Mouse (Mus musculus) MEL (cell line): Measurements from ENCODE around the gene Sis. TPM values are rescaled to one million over a fixed set of nuclear protein-coding genes. Genes with fewer than 3 reads are reported as not detected.

Experiments used
- DNase-seq: peaks from one replicate; pipeline ENCODE4 v3.0.0; 2011; ENCODE audit warnings: low read depth, low spot score
- H3K27ac ChIP-seq: 2 replicates; pipeline ENCODE4 v1.5.1; 2012; ENCODE audit warnings: low read depth, mild to moderate bottlenecking, control low read depth, low read length, moderate library complexity; ENCODE audit not compliant: control insufficient read depth
- H3K27me3 ChIP-seq, 2 experiments: fragments of 150-350 bp in 1 of 2; sonication (generic) in 1 of 2; 2 replicates each; pipeline ENCODE4 v1.6.1; 2012; ENCODE audit warnings: low read length in 2 of 2, mild to moderate bottlenecking in 2 of 2, improper control_type of control experiment in 1 of 2, moderate library complexity in 1 of 2; ENCODE audit not compliant: insufficient read depth in 2 of 2, control insufficient read depth in 1 of 2
- H3K36me3 ChIP-seq, 2 experiments: 2 replicates each; pipeline ENCODE4 v1.6.1; 2012 to 2014; ENCODE audit warnings: low read length in 2 of 2, improper control_type of control experiment in 1 of 2, inconsistent platforms in 1 of 2, mild to moderate bottlenecking in 1 of 2; ENCODE audit not compliant: insufficient read depth in 2 of 2, control insufficient read depth in 1 of 2
- H3K4me1 ChIP-seq, 2 experiments: fragments of 150-350 bp in 1 of 2; sonication (generic) in 1 of 2; 2 replicates each; pipeline ENCODE4 v1.6.1; 2012; ENCODE audit warnings: low read length in 2 of 2, improper control_type of control experiment in 1 of 2, mild to moderate bottlenecking in 1 of 2; ENCODE audit not compliant: insufficient read depth in 2 of 2, control insufficient read depth in 1 of 2
- H3K4me3 ChIP-seq, 2 experiments: fragments of 150-350 bp in 1 of 2; sonication (generic) in 1 of 2; 2 replicates each; pipeline ENCODE4 v1.5.1; 2012; ENCODE audit warnings: low read depth in 2 of 2, low read length in 2 of 2, mild to moderate bottlenecking in 2 of 2, moderate library complexity in 2 of 2, control low read depth in 1 of 2, improper control_type of control experiment in 1 of 2; ENCODE audit not compliant: control insufficient read depth in 1 of 2, insufficient read depth in 1 of 2
- H3K79me2 ChIP-seq: 2 replicates; pipeline ENCODE4 v1.6.1; 2012; ENCODE audit warnings: mild to moderate bottlenecking, low read length, moderate library complexity; ENCODE audit not compliant: control insufficient read depth, poor library complexity, insufficient read depth
- H3K9ac ChIP-seq: 2 replicates; pipeline ENCODE4 v1.6.1; 2012; ENCODE audit warnings: low read depth, mild to moderate bottlenecking, control low read depth, low read length, moderate library complexity; ENCODE audit not compliant: control insufficient read depth, poor library complexity, severe bottlenecking
- H3K9me3 ChIP-seq: fragments of 150-350 bp; sonication (generic); replicated peaks from 2 replicates; pipeline ENCODE4 v1.6.1; 2012; ENCODE audit warnings: mild to moderate bottlenecking, low read length, improper control_type of control experiment, moderate library complexity; ENCODE audit not compliant: insufficient read depth
- CHD1 ChIP-seq: IDR thresholded peaks from 2 replicates; pipeline ENCODE4 v1.6.1; 2012; ENCODE audit warnings: low read depth, mild to moderate bottlenecking, inconsistent platforms, low read length, improper control_type of control experiment
- CHD2 ChIP-seq: IDR thresholded peaks from 2 replicates; pipeline ENCODE4 v1.6.1; 2011; ENCODE audit warnings: low read length, improper control_type of control experiment
- CTCF ChIP-seq, 3 experiments: IDR thresholded peaks in 2 of 3; conservative IDR thresholded peaks in 1 of 3; 2 replicates each; pipeline ENCODE4 v1.5.1; 2011 to 2012; ENCODE audit warnings: low read length in 3 of 3, low read depth in 2 of 3, mild to moderate bottlenecking in 2 of 3, improper control_type of control experiment in 1 of 3, inconsistent platforms in 1 of 3, mixed read lengths in 1 of 3, moderate library complexity in 1 of 3; ENCODE audit not compliant: control insufficient read depth in 1 of 3, insufficient read depth in 1 of 3, poor library complexity in 1 of 3, severe bottlenecking in 1 of 3
- EP300 ChIP-seq, 2 experiments: IDR thresholded peaks; 2 replicates each; pipeline ENCODE4 v1.6.1; 2011; ENCODE audit warnings: improper control_type of control experiment in 2 of 2, low read length in 2 of 2, low read depth in 1 of 2, mild to moderate bottlenecking in 1 of 2
- ETS1 ChIP-seq: IDR thresholded peaks from 2 replicates; pipeline ENCODE4 v1.6.1; 2012; ENCODE audit warnings: low read depth, mild to moderate bottlenecking, inconsistent platforms, low read length, improper control_type of control experiment, moderate library complexity
- GABPA ChIP-seq: IDR thresholded peaks from 2 replicates; pipeline ENCODE4 v1.6.1; 2012; ENCODE audit warnings: low read depth, mild to moderate bottlenecking, inconsistent platforms, low read length, improper control_type of control experiment, moderate library complexity
- GATA1 ChIP-seq: IDR thresholded peaks from 2 replicates; pipeline ENCODE4 v1.6.1; 2011; ENCODE audit warnings: low read depth, low read length, improper control_type of control experiment
- HCFC1 ChIP-seq: IDR thresholded peaks from 2 replicates; pipeline ENCODE4 v1.6.1; 2012; ENCODE audit warnings: low read depth, mild to moderate bottlenecking, inconsistent platforms, low read length, improper control_type of control experiment, moderate library complexity
- JUND ChIP-seq: IDR thresholded peaks from 2 replicates; pipeline ENCODE4 v1.6.1; 2011; ENCODE audit warnings: low read depth, mild to moderate bottlenecking, improper control_type of control experiment, low read length
- KAT2A ChIP-seq: conservative IDR thresholded peaks from 2 replicates; pipeline ENCODE4 v1.6.1; 2012; ENCODE audit warnings: low read depth, low read length, improper control_type of control experiment, inconsistent platforms
- MAX ChIP-seq: IDR thresholded peaks from 2 replicates; pipeline ENCODE4 v1.6.1; 2011; ENCODE audit warnings: low read length, improper control_type of control experiment
- MAZ ChIP-seq: IDR thresholded peaks from 2 replicates; pipeline ENCODE4 v1.6.1; 2012; ENCODE audit warnings: low read depth, mild to moderate bottlenecking, inconsistent platforms, low read length, improper control_type of control experiment
- MYC ChIP-seq: IDR thresholded peaks from 2 replicates; pipeline ENCODE4 v1.6.1; 2011; ENCODE audit warnings: low read depth, mild to moderate bottlenecking, low read length, improper control_type of control experiment, moderate library complexity
- NRF1 ChIP-seq: IDR thresholded peaks from 2 replicates; pipeline ENCODE4 v1.6.1; 2014; ENCODE audit warnings: low read depth, mild to moderate bottlenecking, inconsistent platforms, low read length, improper control_type of control experiment, moderate library complexity; ENCODE audit not compliant: poor library complexity, insufficient read depth, severe bottlenecking
- POLR2A ChIP-seq, 2 experiments: IDR thresholded peaks; 2 replicates each; pipeline ENCODE4 v1.6.1; 2011 to 2012; ENCODE audit warnings: low read length in 2 of 2, mild to moderate bottlenecking in 2 of 2, control low read depth in 1 of 2, improper control_type of control experiment in 1 of 2, low read depth in 1 of 2, moderate library complexity in 1 of 2; ENCODE audit not compliant: control insufficient read depth in 1 of 2, insufficient read depth in 1 of 2, poor library complexity in 1 of 2
- POLR2AphosphoS5 ChIP-seq: IDR thresholded peaks from 2 replicates; pipeline ENCODE4 v1.6.1; 2012; ENCODE audit warnings: low read depth, borderline replicate concordance, mild to moderate bottlenecking, inconsistent platforms, low read length, moderate library complexity, mixed read lengths
- SIN3A ChIP-seq: IDR thresholded peaks from 2 replicates; pipeline ENCODE4 v1.6.1; 2012; ENCODE audit warnings: low read length, improper control_type of control experiment, inconsistent platforms
- SMC3 ChIP-seq: IDR thresholded peaks from 2 replicates; pipeline ENCODE4 v1.6.1; 2011; ENCODE audit warnings: low read depth, low read length, improper control_type of control experiment
- TCF12 ChIP-seq: IDR thresholded peaks from 2 replicates; pipeline ENCODE4 v1.6.1; 2014; ENCODE audit warnings: low read depth, mild to moderate bottlenecking, inconsistent platforms, low read length, improper control_type of control experiment, moderate library complexity
- USF2 ChIP-seq, 2 experiments: IDR thresholded peaks; 2 replicates each; pipeline ENCODE4 v1.6.1; 2011 to 2012; ENCODE audit warnings: improper control_type of control experiment in 2 of 2, low read length in 2 of 2, borderline replicate concordance in 1 of 2, inconsistent platforms in 1 of 2, low read depth in 1 of 2, mild to moderate bottlenecking in 1 of 2; ENCODE audit not compliant: insufficient read depth in 1 of 2
- ZC3H11A ChIP-seq: IDR thresholded peaks from 2 replicates; pipeline ENCODE4 v1.6.1; 2012; ENCODE audit warnings: low read depth, mild to moderate bottlenecking, inconsistent platforms, low read length, improper control_type of control experiment
- ZKSCAN1 ChIP-seq: IDR thresholded peaks from 2 replicates; pipeline ENCODE4 v1.6.1; 2012; ENCODE audit warnings: low read depth, mild to moderate bottlenecking, inconsistent platforms, low read length, improper control_type of control experiment, moderate library complexity
- ZMIZ1 ChIP-seq: IDR thresholded peaks from 2 replicates; pipeline ENCODE4 v1.6.1; 2012; ENCODE audit warnings: low read depth, mild to moderate bottlenecking, inconsistent platforms, low read length, improper control_type of control experiment, moderate library complexity
- polyA plus RNA-seq, 2 experiments: library from polyadenylated mRNA; stranded (reverse) in 1 of 2; unstranded in 1 of 2; fragments of >175 nt in 1 of 2; fragments of >200 nt in 1 of 2; gene quantifications; 2 replicates each; pipeline versions ENCODE4 v1.2.1 to v1.2.4; 2012; ENCODE audit warnings: low replicate concordance in 2 of 2, low read depth in 1 of 2; ENCODE audit not compliant: insufficient read length in 2 of 2, insufficient read depth in 1 of 2, missing spikeins in 1 of 2
- total RNA-seq: library from RNA; depleted of rRNA; stranded (reverse); fragments of 300-350 nt; gene quantifications from 2 replicates; pipeline ENCODE4 v1.2.3, GENCODE M21; 2012

Gene Sis
- total and polyA plus RNA-seq, 3 experiments = not detected

GRCm38 (mm10) chr3:72858738-72859137 lies 108.9 kb downstream of the Sis start:
- TF ChIP-seq USF2 (IDR thresholded peaks at IDR 0.05; ENCODE audit: borderline replicate concordance in 1 of 2, insufficient read depth in 1 of 2, low read depth in 1 of 2, low read length in 2 of 2) (no peak), CHD2 (no peak), GABPA (no peak), MYC (no peak), KAT2A (no peak), ETS1 (no peak), ZMIZ1 (no peak), GATA1 (no peak), MAX (no peak), TCF12 (no peak)
- Histone ChIP-seq H3K4me1 (no peaks in the 10 kb centered on the region), H3K27me3 (no peaks in the 10 kb centered on the region), H3K79me2 (no peaks in the 10 kb centered on the region), H3K9ac (no peak overlapping the region), H3K36me3 (no peaks in the 10 kb centered on the region), H3K4me3 (no peak overlapping the region), H3K9me3 (no peaks in the 10 kb centered on the region), H3K27ac (no peak overlapping the region)
- no peak for DNase-seq

DNA sequence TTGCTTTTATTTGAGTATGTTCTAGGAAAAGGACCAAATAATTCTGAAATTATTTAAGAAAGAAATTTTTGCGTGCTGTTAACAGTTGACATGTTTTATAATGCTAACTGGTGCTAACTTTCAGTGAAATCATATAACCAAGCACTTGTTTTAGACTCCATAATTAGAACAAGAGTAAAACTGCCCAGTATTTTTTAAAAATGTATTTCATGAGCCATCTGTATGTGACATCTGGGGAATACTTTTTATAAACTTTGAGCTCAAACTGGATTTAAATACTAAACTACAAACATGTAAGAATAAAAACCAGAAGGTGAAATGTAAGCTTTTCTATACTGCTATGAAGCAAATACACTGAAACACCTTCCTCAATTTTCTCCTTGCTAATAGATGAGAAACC lies 112.3 kb downstream of the Sis start:
- DNase-seq = no peak
- H3K9ac ChIP-seq = no peak overlapping the region
- no peaks in the 10 kb centered on the region for H3K9me3 ChIP-seq
- no peak overlapping the region for H3K4me3 ChIP-seq
- no peaks in the 10 kb centered on the region for H3K36me3 ChIP-seq
- H3K79me2 ChIP-seq = no peaks in the 10 kb centered on the region
- no peaks in the 10 kb centered on the region for H3K27me3 ChIP-seq
- no peak for TF ChIP-seq MAZ
- no peak for TF ChIP-seq NRF1
- TF ChIP-seq KAT2A = no peak
- no peak for TF ChIP-seq GATA1
- TF ChIP-seq ZKSCAN1 = no peak
- TF ChIP-seq SMC3 = no peak
- TF ChIP-seq USF2 (IDR thresholded peaks at IDR 0.05; ENCODE audit: borderline replicate concordance in 1 of 2, insufficient read depth in 1 of 2, low read depth in 1 of 2, low read length in 2 of 2) = no peak
- TF ChIP-seq CTCF (IDR thresholded peaks at IDR 0.05 in 2 of 3, conservative IDR thresholded peaks at IDR 0.05 in 1 of 3; ENCODE audit: control insufficient read depth in 1 of 3, insufficient read depth in 1 of 3, low read depth in 2 of 3, low read length in 3 of 3, poor library complexity in 1 of 3, severe bottlenecking in 1 of 3) = no peak
- TF ChIP-seq POLR2AphosphoS5 = no peak
- TF ChIP-seq CHD1 = no peak
- TF ChIP-seq ZMIZ1 = no peak
- no peak for TF ChIP-seq SIN3A
- no peak for TF ChIP-seq JUND
- no peak for TF ChIP-seq ZC3H11A
- no peak for TF ChIP-seq POLR2A (IDR thresholded peaks at IDR 0.05; ENCODE audit: control insufficient read depth in 1 of 2, insufficient read depth in 1 of 2, low read depth in 1 of 2, low read length in 2 of 2, poor library complexity in 1 of 2)
- no peak for TF ChIP-seq EP300 (IDR thresholded peaks at IDR 0.05; ENCODE audit: low read depth in 1 of 2, low read length in 2 of 2)
- TF ChIP-seq CHD2 = no peak
- TF ChIP-seq HCFC1 = no peak
- no peaks in the 10 kb centered on the region for H3K4me1 ChIP-seq
- no peak overlapping the region for H3K27ac ChIP-seq
